ENCODE assay signal across 8 mouse cellular contexts in genomic region chr9:32271896-32272444, GRCm38 (mm10).
DNase-seq lines count a peak whose midpoint lies in the region; ATAC-seq lines count a peak whose summit lies in the region.

No protein-coding gene starts in this region.

- intact Hi-C loops in left cerebral cortex, postnatal 10 days (cut with DNase I): loop anchor here (2.0 to 10.0 kb wide), 3 partner anchors 79 to 820 kb away; no protein-coding TSS in a partner anchor

- 16% methylated on average over 5 of the region's 5 CpGs for WGBS in forebrain, embryonic 16.5 days
- 15% methylated on average over 5 of the region's 5 CpGs for WGBS in intestine, embryonic 14.5 days
- WGBS in midbrain, embryonic 13.5 days: 11% methylated on average over 5 of the region's 5 CpGs

- H3K27ac ChIP-seq in forebrain, embryonic 16.5 days (ENCODE audit: low read length): no peak overlapping the region
- no peak overlapping the region for H3K27ac ChIP-seq in intestine, embryonic 14.5 days (ENCODE audit: low read depth)
- H3K27ac ChIP-seq in midbrain, embryonic 13.5 days: no peak overlapping the region

- no peaks in the 10 kb centered on the region for H3K36me3 ChIP-seq in forebrain, embryonic 16.5 days (ENCODE audit: control insufficient read depth, insufficient read depth)
- H3K36me3 ChIP-seq in intestine, embryonic 14.5 days (ENCODE audit: control insufficient read depth, insufficient read depth, low read length): no peaks in the 10 kb centered on the region
- no peaks in the 10 kb centered on the region for H3K36me3 ChIP-seq in midbrain, embryonic 13.5 days

- no peaks in the 10 kb centered on the region for H3K4me1 ChIP-seq in forebrain, embryonic 16.5 days (replicated peaks; ENCODE audit: control insufficient read depth, insufficient read depth, low read length)
- H3K4me1 ChIP-seq in intestine, embryonic 14.5 days (replicated peaks; ENCODE audit: control insufficient read depth, insufficient read depth, low read length): no peaks in the 10 kb centered on the region
- no peaks in the 10 kb centered on the region for H3K4me1 ChIP-seq in midbrain, embryonic 13.5 days (replicated peaks)

- no peak overlapping the region for H3K4me3 ChIP-seq in forebrain, embryonic 16.5 days (replicated peaks; ENCODE audit: low read length)
- no peak overlapping the region for H3K4me3 ChIP-seq in intestine, embryonic 14.5 days (ENCODE audit: low read depth, low read length)
- no peak overlapping the region for H3K4me3 ChIP-seq in midbrain, embryonic 13.5 days (replicated peaks)

- peak; percentile 52 for DNase-seq in cerebellum, adult 11 months
- peak; percentile 50 for DNase-seq in c-Kit-positive CD71-positive TER-119-positive erythroid progenitor cells, embryonic 14.5 days (ENCODE audit: low spot score)
- DNase-seq in intestine, embryonic 14.5 days (ENCODE audit: low spot score): peak; percentile 73
- peak; percentile 66 to 71 for DNase-seq in left cerebral cortex, postnatal 10 days (ENCODE audit: extremely low spot score in 1 of 2, low spot score in 2 of 2)
- peak; percentile 14 to 56 for DNase-seq in spleen, adult 18-20 months

- H3K9me3 ChIP-seq in forebrain, embryonic 16.5 days (ENCODE audit: control insufficient read depth, low read length): no peaks in the 10 kb centered on the region
- no peaks in the 10 kb centered on the region for H3K9me3 ChIP-seq in intestine, embryonic 14.5 days (ENCODE audit: control insufficient read depth, low read length)
- no peaks in the 10 kb centered on the region for H3K9me3 ChIP-seq in midbrain, embryonic 13.5 days

- peaks cover 2% of the 10 kb centered on the region; the same call in 1 of the 2 replicates for H3K27me3 ChIP-seq in forebrain, embryonic 16.5 days (replicated peaks; ENCODE audit: control insufficient read depth, insufficient read depth, low read length)
- H3K27me3 ChIP-seq in intestine, embryonic 14.5 days (replicated peaks; ENCODE audit: control insufficient read depth, insufficient read depth, low read length): no peaks in the 10 kb centered on the region
- H3K27me3 ChIP-seq in midbrain, embryonic 13.5 days: no peaks in the 10 kb centered on the region

- H3K4me2 ChIP-seq in forebrain, embryonic 16.5 days (ENCODE audit: low read length): no peak overlapping the region
- no peak overlapping the region for H3K4me2 ChIP-seq in intestine, embryonic 14.5 days (ENCODE audit: low read length)
- no peak overlapping the region for H3K4me2 ChIP-seq in midbrain, embryonic 13.5 days (replicated peaks)

- no peak for ATAC-seq in cerebellum, adult (ENCODE audit: insufficient number of reproducible peaks, low FRiP score, low TSS enrichment)
- ATAC-seq in forebrain, embryonic 16.5 days: peak; percentile 70
- ATAC-seq in intestine, embryonic 14.5 days (replicated peaks; ENCODE audit: low FRiP score, low TSS enrichment, low read depth): peak; percentile 72; the same call in 1 of the 2 replicates
- ATAC-seq in midbrain, embryonic 13.5 days: peak; percentile 69; the same call in 1 of the 2 replicates

- H3K9ac ChIP-seq in forebrain, embryonic 16.5 days (replicated peaks; ENCODE audit: low read depth, low read length): no peak overlapping the region
- H3K9ac ChIP-seq in intestine, embryonic 14.5 days (ENCODE audit: low read length): no peak overlapping the region
- H3K9ac ChIP-seq in midbrain, embryonic 13.5 days (replicated peaks): no peak overlapping the region
